Mouse (Mus musculus) CD8-positive naive resting alpha-beta T cell, adult 2 months (primary cell): ENCODE measurements around the gene Ppp1r1b.

Experiments used
- DNase-seq, 2 experiments: peaks; one replicate each; pipeline ENCODE4 v3.0.0; 2022; ENCODE audit warnings: low read depth in 2 of 2, low spot score in 2 of 2

Ppp1r1b gene

DNA sequence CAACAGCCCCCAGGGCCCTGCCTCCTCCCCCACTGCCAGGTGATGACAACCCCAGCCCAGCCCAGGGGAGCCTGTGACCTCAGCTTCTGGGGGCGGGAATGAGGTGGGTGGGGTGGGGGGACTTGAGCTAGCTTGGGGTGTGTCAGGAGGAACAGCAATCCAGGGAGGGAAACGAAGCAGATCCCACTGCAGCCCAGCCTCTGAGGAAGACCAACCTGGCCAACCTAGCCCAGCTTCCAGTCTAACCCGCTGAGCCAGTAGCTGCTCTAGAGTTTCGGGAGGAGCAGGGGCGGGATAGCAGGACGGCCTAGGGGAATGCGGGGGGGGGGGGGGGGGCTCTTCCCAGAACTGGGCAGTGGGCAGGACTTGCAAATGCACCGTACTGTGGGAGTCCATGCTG is 43.8 kb downstream of the Ppp1r1b start:
- DNase-seq = no peak

DNA sequence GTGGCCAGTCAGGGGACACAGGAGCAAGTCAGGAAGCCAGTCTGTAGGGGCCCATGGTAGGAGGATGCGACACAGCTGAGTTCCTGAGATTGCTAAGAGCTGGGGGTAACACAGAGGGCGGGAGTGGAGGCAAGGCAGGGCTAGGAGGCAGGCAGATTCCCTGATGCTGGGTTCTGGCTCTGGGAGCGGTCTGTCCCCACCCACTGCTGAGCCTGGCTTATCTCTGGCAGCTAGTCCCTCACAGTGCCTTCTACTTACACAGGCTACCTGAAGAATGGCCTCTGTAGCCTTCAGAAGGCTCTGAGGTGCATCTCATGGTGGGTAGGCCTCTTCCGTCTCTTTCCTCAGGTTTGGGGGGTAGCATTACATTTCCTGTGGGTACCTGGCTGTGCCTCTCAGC is 44.4 kb downstream of the Ppp1r1b start:
- no peak for DNase-seq

- peak; percentile 45 to 64 for DNase-seq
These were observed 45.1 kb downstream of the Ppp1r1b start for GRCm38 (mm10) chr11:98393317-98393716.

- DNase-seq = no peak
These were observed 46.1 kb downstream of the Ppp1r1b start for GRCm38 (mm10) chr11:98394301-98394700.

GRCm38 (mm10) chr11:98395041-98395440 is 46.8 kb downstream of the Ppp1r1b start:
- DNase-seq = no peak

- no peak for DNase-seq
These were observed 49.7 kb downstream of the Ppp1r1b start for GRCm38 (mm10) chr11:98397946-98398345.

GRCm38 (mm10) chr11:98400161-98400726 is 52.0 kb downstream of the Ppp1r1b start, which contains the start of gene Pgap3:
TSS of gene Pgap3 (minus strand) at chr11:98400490.
- DNase-seq = peak; percentile 75 to 83

GRCm38 (mm10) chr11:98400816-98401215 is 52.6 kb downstream of the Ppp1r1b start:
- DNase-seq = no peak

- no peak for DNase-seq
These were observed 58.4 kb downstream of the Ppp1r1b start for GRCm38 (mm10) chr11:98406621-98407020.
